ENCODE assay signal across 8 mouse cellular contexts in the genomic region with DNA sequence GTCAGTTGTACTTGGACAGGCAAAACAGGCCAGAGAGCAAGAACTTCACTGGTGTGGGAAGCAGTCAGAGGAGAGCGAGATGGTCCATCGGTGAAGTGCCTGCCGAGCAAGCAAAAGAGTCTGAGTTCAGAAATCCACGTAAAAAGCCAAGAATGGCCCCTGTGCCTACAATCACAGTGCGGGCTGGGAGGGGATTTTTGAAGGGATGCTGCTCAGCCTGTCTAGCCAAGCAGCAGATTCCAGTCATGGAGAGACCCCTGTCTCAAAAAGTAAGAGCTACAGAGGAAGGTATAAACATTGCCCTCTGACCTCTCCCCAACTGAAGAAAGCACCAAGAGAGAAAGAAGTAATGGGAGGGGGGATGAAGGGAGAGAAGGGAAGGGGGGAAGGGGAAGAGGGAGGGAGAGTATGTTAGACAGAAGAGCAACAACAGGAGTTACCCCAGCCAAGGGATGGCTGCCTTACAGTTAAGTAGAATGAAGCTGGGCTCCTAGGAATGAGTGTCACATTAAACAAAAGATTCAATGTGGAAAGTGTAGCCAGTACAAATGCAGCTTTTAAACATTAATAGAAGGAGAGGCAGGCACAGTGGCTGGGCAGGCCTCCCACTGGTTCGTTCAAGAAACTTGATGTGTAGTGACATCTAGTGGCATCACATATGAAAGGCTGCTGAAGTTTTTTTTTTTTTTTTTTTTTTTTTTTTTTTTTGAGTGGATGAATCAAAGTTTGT.
A peak's percentile ranks its signal among the peaks of the same experiment; 100 is the strongest.
DNase-seq lines count a peak whose midpoint lies in the region.

No protein-coding gene starts in this region.

- intact Hi-C loops in left cerebral cortex, postnatal 25 days (cut with DNase I): loop anchor here (1.0 to 5.0 kb wide), 2 partner anchors 470 to 967 kb away; no protein-coding TSS in a partner anchor

- peak; percentile 72 to 80 for DNase-seq in cerebellum, postnatal 14 days
- no peak for DNase-seq in cerebellum, adult 11-12 months
- DNase-seq in adrenal gland, postnatal 25 days: peak; percentile 45
- peak; percentile 30 to 35 for DNase-seq in frontal cortex, postnatal 36 days (ENCODE audit: low spot score in 2 of 2)
- DNase-seq in hindlimb bud, embryonic 11.5 days (ENCODE audit: extremely low spot score, low read depth, low spot score): peak; percentile 35
- DNase-seq in left cerebral cortex, postnatal 25 days (ENCODE audit: low spot score in 2 of 2): peak; percentile 47 to 69
- peak; percentile 3 for DNase-seq in naive thymus-derived CD4-positive, alpha-beta T cell, adult 2 months (ENCODE audit: low read depth)
- no peak for DNase-seq in thymus, postnatal 25 days

Comparison
In these comparisons a context has a peak if more than half of its experiments do, and no peak if none do; other contexts are left out.
1. DNase-seq: peak in cerebellum, postnatal 14 days (2 of 2), adrenal gland, postnatal 25 days (single experiment), frontal cortex, postnatal 36 days (2 of 2), hindlimb bud, embryonic 11.5 days (single experiment), left cerebral cortex, postnatal 25 days (2 of 2) and naive thymus-derived CD4-positive, alpha-beta T cell, adult 2 months (single experiment); none in cerebellum, adult 11-12 months (single experiment) and thymus, postnatal 25 days (single experiment).